Mouse (Mus musculus) 416B (cell line): ENCODE data around the gene Sema6d.

Experiments
- DNase-seq: peaks from one replicate; pipeline ENCODE4 v3.0.0; 2011; ENCODE audit warnings: low read depth

The Sema6d gene

GRCm38 (mm10) chr2:124556861-124557499, 467.2 kb downstream of the Sema6d start:
- DNase-seq: no peak

DNA sequence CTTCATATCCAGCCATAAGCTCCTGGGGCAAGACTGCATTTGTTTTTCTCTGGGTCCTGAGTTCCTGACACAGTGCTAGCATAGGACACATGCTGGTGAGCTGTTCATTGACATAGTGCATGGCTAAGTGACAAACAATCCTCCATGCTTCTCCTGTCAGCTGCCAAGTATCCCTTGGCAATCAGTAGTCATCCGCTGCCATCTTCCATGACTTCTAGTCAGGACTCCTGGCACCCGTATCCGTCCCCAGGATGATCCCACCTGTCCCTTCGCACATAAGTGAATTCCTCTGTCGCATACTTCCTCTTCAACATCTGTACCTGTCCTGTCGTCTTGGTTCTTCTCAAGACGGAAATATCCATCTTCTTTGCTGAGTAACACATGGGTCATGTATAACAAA, 468.3 kb downstream of the Sema6d start:
- DNase-seq: no peak

- DNase-seq: no peak
Observed at GRCm38 (mm10) chr2:124561668-124562067, 471.9 kb downstream of the Sema6d start.

GRCm38 (mm10) chr2:124562091-124562490, 472.3 kb downstream of the Sema6d start:
- DNase-seq: no peak

GRCm38 (mm10) chr2:124563759-124564158, 474.0 kb downstream of the Sema6d start:
- no peak for DNase-seq

DNA sequence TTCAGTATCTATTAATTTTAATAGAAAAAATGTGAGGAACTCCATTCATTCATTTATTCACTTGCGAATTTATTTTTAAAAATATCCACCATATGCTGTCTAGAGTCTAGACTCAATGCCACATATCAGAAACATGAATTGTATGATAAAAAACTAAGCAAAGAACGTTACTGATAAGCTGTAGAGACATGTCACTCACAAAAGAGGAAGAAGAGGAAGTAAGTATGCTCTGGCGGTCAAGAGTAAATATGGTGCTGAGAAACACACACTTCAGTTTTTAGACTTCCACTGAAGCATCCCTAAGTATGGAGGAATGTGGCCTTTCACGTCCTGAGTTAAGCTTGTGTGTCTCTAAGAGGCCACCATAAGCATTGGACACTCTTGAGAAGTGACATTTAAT, 484.0 kb downstream of the Sema6d start:
- no peak for DNase-seq

DNA sequence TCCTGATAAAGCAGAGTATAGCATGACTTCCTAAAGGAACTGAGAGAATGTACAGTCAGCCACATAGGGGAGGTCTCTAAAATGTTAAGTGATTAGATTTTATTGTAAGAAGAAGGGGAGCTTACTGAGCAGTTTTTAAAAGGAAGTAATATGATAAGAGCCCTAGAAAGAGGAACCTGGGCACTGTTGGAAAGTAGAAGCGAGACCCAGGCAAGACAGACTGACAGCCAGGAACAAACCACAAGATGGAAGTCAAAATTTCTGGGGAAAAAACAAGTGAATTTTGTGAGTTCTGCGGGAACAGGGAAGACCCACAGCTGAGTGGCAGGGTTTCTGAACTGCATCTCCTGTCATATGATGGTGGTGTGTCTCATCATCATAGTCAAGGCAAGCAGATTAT, 486.3 kb downstream of the Sema6d start:
- DNase-seq: no peak

DNA sequence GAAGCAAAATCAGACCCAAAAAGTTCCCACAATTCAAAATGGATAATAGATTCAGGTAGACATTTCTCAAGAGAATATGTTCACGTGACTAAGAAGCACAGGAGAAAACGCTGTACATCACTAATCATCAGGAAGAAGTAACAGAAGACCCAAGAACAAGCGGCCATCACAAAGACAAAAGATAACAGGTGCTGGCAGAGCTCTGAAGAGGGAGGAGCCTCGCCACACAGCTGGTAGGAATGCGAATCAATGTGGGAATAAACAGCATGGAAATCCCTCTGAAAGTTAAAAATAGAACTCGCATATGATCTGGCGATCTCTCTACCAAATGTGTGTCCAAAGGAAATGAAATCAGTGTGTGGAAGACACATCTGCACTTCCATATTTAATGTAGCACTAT, 493.8 kb downstream of the Sema6d start:
- DNase-seq: no peak

DNA sequence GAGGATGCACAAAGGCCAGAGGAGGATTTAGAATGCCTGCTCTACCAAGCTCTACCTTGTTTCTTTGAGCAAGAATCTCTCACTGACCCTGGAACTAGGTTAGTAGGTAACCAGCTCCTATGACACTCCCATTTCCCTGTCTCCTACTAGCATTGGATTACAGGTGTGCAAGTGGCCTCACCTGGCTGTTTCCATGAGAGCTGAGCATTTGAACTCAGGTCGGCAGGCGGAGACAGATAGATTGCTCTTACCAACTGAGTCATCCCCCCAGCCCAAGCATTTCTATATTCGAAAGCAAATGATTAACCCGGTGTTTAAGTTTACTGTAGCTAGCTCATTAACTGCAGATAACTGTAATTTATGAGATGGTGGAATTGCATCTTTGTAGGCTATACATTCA, 503.0 kb downstream of the Sema6d start:
- no peak for DNase-seq

DNA sequence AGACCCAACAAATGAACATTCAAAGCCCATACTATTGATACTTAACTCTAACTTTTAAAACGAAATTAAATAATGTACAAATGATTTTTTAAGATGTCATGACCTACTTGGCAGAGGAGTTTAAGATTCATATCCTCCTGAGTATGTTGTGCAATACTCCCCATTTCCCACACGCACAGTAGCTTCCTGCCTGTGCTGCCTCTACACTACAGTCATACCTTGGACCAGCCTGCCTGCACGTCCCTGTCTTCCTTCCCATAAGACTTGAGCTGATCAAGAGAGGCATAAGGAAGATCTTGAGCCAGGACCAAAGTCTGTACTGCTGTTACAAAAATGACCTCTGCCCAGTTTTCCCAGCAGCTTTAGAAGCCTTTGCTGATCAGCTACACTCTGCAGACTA, 509.2 kb downstream of the Sema6d start:
- no peak for DNase-seq

- no peak for DNase-seq
Observed at GRCm38 (mm10) chr2:124601702-124602378, 512.1 kb downstream of the Sema6d start.

GRCm38 (mm10) chr2:124602379-124602913, 512.7 kb downstream of the Sema6d start:
- no peak for DNase-seq

GRCm38 (mm10) chr2:124605341-124605740, 515.6 kb downstream of the Sema6d start:
- DNase-seq: no peak

DNA sequence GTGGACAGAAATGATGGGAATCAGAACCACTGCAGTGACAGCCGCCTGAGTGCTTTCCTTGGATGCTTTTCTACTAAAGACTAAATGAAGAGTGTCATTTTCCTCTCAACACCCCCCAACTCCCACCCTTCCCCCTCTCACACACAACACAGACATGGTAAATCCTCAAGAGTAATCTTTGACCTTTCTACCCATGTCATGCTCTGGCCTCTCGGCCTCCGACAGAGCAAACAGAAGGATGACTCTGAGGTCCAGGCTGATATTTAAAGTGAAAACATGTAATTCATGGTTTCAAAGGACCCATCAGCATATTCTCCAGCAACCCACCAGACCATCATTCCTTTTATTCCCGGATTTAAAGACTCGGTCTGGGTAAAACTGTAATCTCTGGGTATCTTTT, 518.2 kb downstream of the Sema6d start:
- no peak for DNase-seq

- DNase-seq: no peak
Observed at GRCm38 (mm10) chr2:124608546-124608945, 518.8 kb downstream of the Sema6d start.

DNA sequence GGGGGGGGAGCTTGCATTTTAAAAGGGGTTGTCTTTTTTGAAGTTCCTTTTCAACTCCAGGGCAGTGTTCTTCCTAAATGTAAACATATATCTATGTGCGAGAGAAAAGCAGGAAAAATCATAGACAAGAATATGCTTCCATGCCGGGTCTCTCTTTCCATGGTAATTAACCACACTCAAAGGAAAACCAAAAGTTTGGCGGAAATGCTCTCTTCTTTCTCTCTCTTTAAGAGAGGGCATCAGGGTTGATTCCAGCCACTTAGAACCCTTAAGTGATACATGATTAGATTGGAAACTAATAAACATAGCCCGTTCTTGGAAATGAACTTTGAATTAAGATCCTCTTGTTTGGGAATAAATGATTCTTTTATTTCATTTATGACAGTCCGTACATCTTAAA, 519.2 kb downstream of the Sema6d start:
- DNase-seq: no peak

GRCm38 (mm10) chr2:124609711-124610585, 520.2 kb downstream of the Sema6d start:
- DNase-seq: no peak

DNA sequence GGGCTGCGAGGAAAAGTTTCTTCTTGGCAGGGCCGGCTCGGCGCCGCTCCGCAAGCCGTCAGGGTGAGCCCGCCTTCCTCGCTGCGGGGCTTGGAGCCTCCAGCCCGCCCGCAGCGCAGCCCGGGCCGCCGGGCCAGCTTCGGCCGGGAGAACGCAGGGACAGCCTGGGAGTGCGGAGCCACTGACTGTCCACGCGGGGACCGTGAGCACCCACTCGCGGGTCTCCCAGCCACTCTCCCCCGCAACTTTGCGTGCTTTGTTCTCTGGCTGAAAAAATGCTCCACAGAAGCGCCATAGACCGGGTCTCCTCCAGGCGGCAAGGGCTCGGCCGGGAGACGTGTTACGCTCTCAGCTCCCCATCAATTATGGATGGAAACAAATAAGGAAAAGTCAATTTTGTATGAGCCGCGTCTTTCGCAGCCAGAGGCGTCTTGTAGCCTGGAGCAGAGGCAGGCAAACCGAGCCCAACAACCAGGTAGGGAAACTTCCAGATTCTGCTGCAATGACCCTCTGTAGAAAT, 520.9 kb downstream of the Sema6d start:
- DNase-seq: no peak

DNA sequence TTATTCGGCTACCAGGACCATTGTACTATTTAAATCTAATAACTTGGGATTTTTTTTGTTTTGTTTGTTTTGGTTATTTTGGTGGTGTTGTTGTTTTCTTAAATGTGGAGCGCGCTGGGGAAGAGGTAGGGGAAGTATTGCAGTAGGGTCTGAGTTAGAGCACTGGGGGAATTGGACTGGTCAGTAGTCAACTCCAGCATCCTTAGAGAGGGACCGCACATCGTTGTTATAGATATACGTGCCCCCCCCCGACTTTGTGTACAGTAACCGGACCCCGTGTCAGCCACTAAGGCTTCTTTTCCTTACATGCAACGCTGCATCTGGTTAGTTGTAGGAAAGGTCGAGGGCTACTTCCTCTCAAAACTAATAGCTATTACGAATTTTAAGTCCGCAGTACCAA, 521.5 kb downstream of the Sema6d start:
- DNase-seq: no peak

- DNase-seq: no peak
Observed at GRCm38 (mm10) chr2:124612276-124612675, 522.5 kb downstream of the Sema6d start.

DNA sequence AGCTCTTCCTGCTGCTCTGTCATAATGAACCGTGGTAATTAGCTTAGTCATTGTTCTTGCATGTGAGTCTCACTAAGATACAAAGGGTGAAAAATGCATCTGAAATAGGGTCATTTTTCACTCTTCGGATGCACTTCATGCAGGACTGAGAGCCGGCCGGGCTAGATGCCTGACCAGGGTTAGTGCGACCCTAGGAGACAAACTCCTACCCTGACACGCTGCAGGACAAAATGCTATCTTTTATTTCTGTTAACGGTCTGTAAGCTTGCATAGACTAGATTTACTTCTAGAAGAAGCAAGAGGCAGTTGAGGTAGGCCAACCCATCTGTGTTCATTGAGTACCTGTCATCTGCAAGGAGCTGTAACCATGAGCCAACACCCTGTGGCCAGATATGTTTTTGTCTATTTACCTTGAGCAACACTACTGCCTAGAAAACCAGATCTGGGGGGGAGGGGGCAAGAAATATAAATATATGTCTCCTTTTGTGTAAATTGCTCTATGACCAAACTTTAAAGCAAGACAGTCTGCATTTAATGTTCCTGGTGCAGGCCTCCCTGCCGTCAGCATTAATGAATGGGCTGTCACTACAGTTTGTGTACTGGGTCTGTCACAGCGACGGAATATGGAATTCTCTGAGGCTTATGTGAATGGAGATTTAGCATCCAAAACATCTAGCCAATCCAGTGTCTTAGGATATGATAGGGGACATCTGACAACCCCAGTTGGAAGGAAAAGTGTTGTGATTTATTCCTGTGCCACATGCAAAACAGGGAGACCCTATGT, 523.1 kb downstream of the Sema6d start:
- no peak for DNase-seq
